Mouse (Mus musculus) liver, embryonic 14.5 days (tissue): ENCODE results near the gene Rab29. TPM values are rescaled to one million over a fixed set of nuclear protein-coding genes. Genes with fewer than 3 reads are reported as not detected.

Experiments used
- ATAC-seq: fragments of 200-750 bp; cut with Nextera tagmentation; 2 replicates; pipeline ENCODE4 v1.8.0; 2017; ENCODE audit warnings: moderate number of reproducible peaks, mild to moderate bottlenecking, moderate library complexity; ENCODE audit not compliant: insufficient read depth
- DNase-seq, 3 experiments: peaks; one replicate each; pipeline ENCODE4 v3.0.0-alpha.2; 2012 to 2013; ENCODE audit warnings: low read depth in 3 of 3, low spot score in 3 of 3
- H3K27ac ChIP-seq: fragments of 300-500 bp; sonication (generic); 2 replicates; pipeline ENCODE4 v1.5.1; 2014; ENCODE audit warnings: moderate library complexity, mild to moderate bottlenecking, control low read depth, inconsistent platforms
- H3K27me3 ChIP-seq: fragments of 300-500 bp; sonication (generic); 2 replicates; pipeline ENCODE4 v1.6.1; 2014; ENCODE audit warnings: mild to moderate bottlenecking, low read length, moderate library complexity; ENCODE audit not compliant: control insufficient read depth, insufficient read depth
- H3K36me3 ChIP-seq: fragments of 300-500 bp; sonication (generic); replicated peaks from 2 replicates; pipeline ENCODE4 v1.6.1; 2014; ENCODE audit warnings: low read depth; ENCODE audit not compliant: control insufficient read depth, insufficient read depth
- H3K4me1 ChIP-seq, 2 experiments: fragments of 200-500 bp in 1 of 2; fragments of 300-500 bp in 1 of 2; sonication (generic) in 1 of 2; replicated peaks; 2 replicates each; pipeline ENCODE4 v1.6.1; 2012 to 2014; ENCODE audit warnings: antibody characterized with exemption in 1 of 2, inconsistent platforms in 1 of 2, low read length in 1 of 2; ENCODE audit not compliant: control insufficient read depth in 2 of 2, insufficient read depth in 2 of 2
- H3K4me2 ChIP-seq: fragments of 300-500 bp; sonication (generic); 2 replicates; pipeline ENCODE4 v1.6.1; 2014; ENCODE audit warnings: low read depth, mild to moderate bottlenecking, control low read depth, moderate library complexity
- H3K4me3 ChIP-seq, 2 experiments: fragments of 200-500 bp in 1 of 2; fragments of 300-500 bp in 1 of 2; sonication (generic) in 1 of 2; 2 replicates each; pipeline ENCODE4 v1.5.1; 2012 to 2014; ENCODE audit warnings: low read depth in 2 of 2, low read length in 2 of 2, mild to moderate bottlenecking in 2 of 2, control low read depth in 1 of 2, inconsistent platforms in 1 of 2, moderate library complexity in 1 of 2; ENCODE audit not compliant: insufficient read depth in 1 of 2
- H3K9ac ChIP-seq: fragments of 300-500 bp; sonication (generic); replicated peaks from 2 replicates; pipeline ENCODE4 v1.6.1; 2014; ENCODE audit warnings: mild to moderate bottlenecking, control low read depth, moderate library complexity
- H3K9me3 ChIP-seq: fragments of 300-500 bp; sonication (generic); 2 replicates; pipeline ENCODE4 v1.6.1; 2016; ENCODE audit warnings: low read length, mixed read lengths; ENCODE audit not compliant: control insufficient read depth
- CTCF ChIP-seq: IDR thresholded peaks from 2 replicates; pipeline ENCODE4 v1.5.1; 2016; ENCODE audit warnings: antibody characterized with exemption, low read depth, control low read depth
- EP300 ChIP-seq: IDR thresholded peaks from 2 replicates; pipeline ENCODE4 v1.6.1; 2016; ENCODE audit warnings: antibody characterized with exemption, low read depth
- WGBS: fragments of 180-500 bp; shearing (Covaris S2); extraction: QIAGEN DNeasy Blood & Tissue Kit; methylation state at CpG from one replicate; pipeline ENCODE4 v1.1.7; 2014; ENCODE audit not compliant: insufficient replicate concordance; 5-methylcytosine and 5-hydroxymethylcytosine counted together
- polyA plus RNA-seq, 2 experiments: library from polyadenylated mRNA; depleted of rRNA in 1 of 2; stranded (reverse) in 1 of 2; unstranded in 1 of 2; fragments of >200 nt; fragmentation: Nextera tagmentation in 1 of 2; extraction: Ambion mirVana in 1 of 2; gene quantifications; 2 replicates each; pipeline versions ENCODE4 v1.2.1 to v1.2.3; 2012 to 2014

The Rab29 gene
- polyA plus RNA-seq, 2 experiments, result 7.3 to 10.7 TPM

- Histone ChIP-seq H3K9ac (no peak overlapping the region), H3K4me2 (no peak overlapping the region), H3K4me3 (no peak overlapping the region), H3K27me3 (no peaks in the 10 kb centered on the region), H3K4me1 (peaks cover 0 to 4% of the 10 kb centered on the region in 2 experiments; a peak in 3 of 4 replicates), H3K9me3 (no peaks in the 10 kb centered on the region), H3K27ac (no peak overlapping the region), H3K36me3 (no peaks in the 10 kb centered on the region)
- DNase-seq (no peak), ATAC-seq (no peak)
- 53% methylated on average over 1 of the region's 1 CpGs for WGBS
- TF ChIP-seq CTCF (no peak), EP300 (no peak)
Measured at GRCm38 (mm10) chr1:131872856-131873255, 5.8 kb downstream of the Rab29 start.

- no peak overlapping the region for H3K9ac ChIP-seq
- WGBS, result 58% methylated on average over 2 of the region's 2 CpGs
- TF ChIP-seq CTCF (no peak), EP300 (no peak)
- no peak overlapping the region for H3K27ac ChIP-seq
- no peak overlapping the region for H3K4me2 ChIP-seq
- DNase-seq (no peak), ATAC-seq (no peak)
- H3K4me1 ChIP-seq, result no peaks in the 10 kb centered on the region
- H3K9me3 ChIP-seq, result no peaks in the 10 kb centered on the region
- no peaks in the 10 kb centered on the region for H3K36me3 ChIP-seq
- H3K27me3 ChIP-seq, result no peaks in the 10 kb centered on the region
- no peak overlapping the region for H3K4me3 ChIP-seq
Measured at GRCm38 (mm10) chr1:131879816-131880215, 12.8 kb downstream of the Rab29 start.

DNA sequence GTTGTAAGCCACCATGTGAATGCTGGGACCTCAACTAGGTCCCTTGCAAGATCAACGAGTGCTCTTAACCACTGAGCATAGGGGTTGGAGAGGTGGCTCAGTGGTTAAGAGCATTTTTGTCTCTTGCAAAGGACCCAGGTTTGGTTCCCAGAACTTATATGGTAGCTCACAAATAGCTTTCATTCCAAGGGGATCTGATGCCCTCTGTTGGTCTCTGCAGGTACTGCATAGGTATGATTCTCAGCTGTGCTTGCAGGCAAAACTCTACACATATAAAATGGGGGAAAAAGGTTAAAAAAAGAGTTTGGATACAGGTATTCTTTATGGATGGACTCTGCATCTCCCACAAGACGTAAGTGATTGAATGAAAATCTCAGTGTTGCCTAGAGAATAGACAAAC, 15.8 kb downstream of the Rab29 start:
- no peak overlapping the region for H3K9ac ChIP-seq
- H3K4me2 ChIP-seq, result no peak overlapping the region
- no peaks in the 10 kb centered on the region for H3K4me1 ChIP-seq
- H3K9me3 ChIP-seq, result no peaks in the 10 kb centered on the region
- TF ChIP-seq CTCF (peak; percentile 75), EP300 (no peak)
- DNase-seq (peak in 1 of 3 experiments; percentile 6), ATAC-seq (no peak)
- H3K4me3 ChIP-seq, result no peak overlapping the region
- 30% methylated on average over 2 of the region's 2 CpGs for WGBS
- H3K27ac ChIP-seq, result no peak overlapping the region
- H3K27me3 ChIP-seq, result no peaks in the 10 kb centered on the region
- H3K36me3 ChIP-seq, result no peaks in the 10 kb centered on the region

DNA sequence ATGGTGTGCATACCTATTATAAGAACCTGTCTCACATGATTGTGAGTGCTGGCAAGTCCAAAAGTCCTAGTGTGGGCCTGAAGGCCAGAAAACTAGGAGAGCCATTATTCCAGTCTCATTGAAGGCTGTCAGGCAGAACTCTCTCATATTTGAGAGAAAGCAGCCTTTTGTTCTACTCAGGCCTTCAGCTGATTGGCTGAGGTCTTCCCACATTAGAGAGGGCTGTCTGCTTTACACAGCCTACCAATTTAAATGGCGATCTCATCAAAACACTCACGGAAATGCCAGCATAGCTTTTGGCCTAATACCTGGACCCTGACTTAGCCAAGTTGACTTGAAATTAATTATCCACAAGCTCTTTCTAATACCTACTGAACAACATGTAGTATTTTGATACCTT, 19.1 kb downstream of the Rab29 start:
- 69% methylated on average over 2 of the region's 2 CpGs for WGBS
- TF ChIP-seq CTCF (no peak), EP300 (no peak)
- DNase-seq (no peak), ATAC-seq (no peak)
- no peaks in the 10 kb centered on the region for H3K36me3 ChIP-seq
- H3K4me1 ChIP-seq, result no peaks in the 10 kb centered on the region
- H3K9me3 ChIP-seq, result no peaks in the 10 kb centered on the region
- H3K9ac ChIP-seq, result no peak overlapping the region
- no peak overlapping the region for H3K27ac ChIP-seq
- H3K4me3 ChIP-seq, result no peak overlapping the region
- H3K4me2 ChIP-seq, result no peak overlapping the region
- H3K27me3 ChIP-seq, result no peaks in the 10 kb centered on the region

DNA sequence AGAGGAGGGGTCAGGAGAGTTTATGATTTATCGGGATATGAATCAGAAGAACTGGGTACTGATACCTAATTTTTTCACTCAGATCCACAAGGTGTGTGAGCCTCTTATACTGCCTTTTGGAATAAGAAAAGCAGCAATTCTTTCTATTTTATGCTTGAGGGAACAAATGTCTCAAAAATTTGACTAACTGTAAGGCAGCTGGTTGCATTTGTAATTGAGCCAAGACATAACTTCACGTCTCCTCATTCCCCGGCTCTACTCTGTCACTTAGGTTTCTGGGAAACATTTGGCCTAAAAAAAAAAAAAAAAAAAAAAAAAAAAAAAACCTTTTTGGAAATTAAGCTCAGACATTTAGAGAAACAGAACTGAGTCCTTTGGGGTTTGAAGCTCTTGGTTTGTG, 19.6 kb downstream of the Rab29 start:
- 77% methylated on average over 3 of the region's 3 CpGs for WGBS
- Histone ChIP-seq H3K36me3 (no peaks in the 10 kb centered on the region), H3K27me3 (no peaks in the 10 kb centered on the region), H3K9ac (no peak overlapping the region), H3K4me2 (no peak overlapping the region), H3K4me1 (no peaks in the 10 kb centered on the region), H3K27ac (no peak overlapping the region), H3K4me3 (no peak overlapping the region), H3K9me3 (no peaks in the 10 kb centered on the region)
- TF ChIP-seq CTCF (no peak), EP300 (no peak)
- ATAC-seq (no peak), DNase-seq (no peak)
